Mouse (Mus musculus) layer of hippocampus, adult 2 months (tissue): ENCODE measurements around the gene Acvr1. TPM values are rescaled to one million over a fixed set of nuclear protein-coding genes. Genes with fewer than 3 reads are reported as not detected.

ENCODE experiments used
- DNase-seq, 2 experiments: peaks; one replicate each; pipeline ENCODE4 v3.0.0; 2022; ENCODE audit warnings: low spot score in 2 of 2
- H3K27ac ChIP-seq: fragments of 200-600 bp; 2 replicates; pipeline ENCODE4 v1.8.1; 2022
- H3K4me3 ChIP-seq: fragments of 200-600 bp; 2 replicates; pipeline ENCODE4 v1.8.1; 2022; ENCODE audit warnings: mild to moderate bottlenecking
- CTCF ChIP-seq: fragments of 200-600 bp; conservative IDR thresholded peaks from 2 replicates; pipeline ENCODE4 v1.8.1; 2022; ENCODE audit warnings: antibody characterized with exemption, mild to moderate bottlenecking, moderate library complexity
- total RNA-seq, 2 experiments: library from RNA; stranded (reverse); gene quantifications; 2 replicates each; pipeline ENCODE4 v1.2.3; 2021

Acvr1 gene
- total RNA-seq, 2 experiments from 2014 or later, result 46.0 to 48.2 TPM

DNA sequence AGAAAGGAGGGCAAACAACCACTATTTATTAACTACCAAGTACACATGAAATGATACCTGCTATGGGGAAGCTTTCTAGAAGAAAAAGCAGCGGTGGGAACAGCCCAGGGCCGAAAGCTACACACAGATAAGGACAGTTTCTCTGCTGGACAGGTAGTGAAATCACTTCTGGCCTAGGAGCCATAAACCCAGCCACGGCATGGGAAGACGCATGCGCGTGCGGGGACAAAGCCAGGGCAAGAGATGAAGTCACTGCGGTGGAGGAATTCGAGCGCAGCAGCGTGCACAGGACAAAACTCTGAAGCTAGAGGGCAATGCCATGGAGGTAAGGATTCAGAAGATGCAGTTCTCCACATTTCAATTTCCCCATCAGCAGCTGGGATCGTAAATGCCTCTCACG is 131.4 kb downstream of the Acvr1 start:
- Histone ChIP-seq H3K4me3 (no peak overlapping the region), H3K27ac (no peak overlapping the region)
- DNase-seq, result no peak
- no peak for TF ChIP-seq CTCF

GRCm38 (mm10) chr2:58434438-58434837 is 132.5 kb downstream of the Acvr1 start:
- no peak for TF ChIP-seq CTCF
- H3K27ac ChIP-seq, result no peak overlapping the region
- H3K4me3 ChIP-seq, result no peak overlapping the region
- no peak for DNase-seq

GRCm38 (mm10) chr2:58433317-58433716 is 133.6 kb downstream of the Acvr1 start:
- Histone ChIP-seq H3K4me3 (no peak overlapping the region), H3K27ac (no peak overlapping the region)
- TF ChIP-seq CTCF, result no peak
- DNase-seq, result no peak

DNA sequence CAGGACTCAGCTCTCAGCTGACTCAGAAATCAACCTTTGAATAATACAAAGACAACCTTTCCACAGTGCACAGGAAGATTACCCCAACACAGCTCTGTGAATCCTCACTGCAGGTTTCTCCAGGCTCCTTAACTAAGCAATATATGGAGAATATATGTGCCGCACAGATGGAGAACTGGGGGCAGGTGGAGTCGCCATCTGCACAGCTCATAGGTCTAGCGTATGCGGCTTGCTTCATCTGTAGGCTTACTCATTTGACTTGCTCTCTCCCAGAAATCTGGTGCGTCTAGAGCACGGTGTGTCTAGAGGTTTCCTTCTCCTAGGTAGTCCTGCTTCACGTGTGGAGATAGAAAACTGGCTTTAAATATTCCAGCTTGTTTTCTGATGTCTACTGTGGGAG is 134.7 kb downstream of the Acvr1 start:
- H3K27ac ChIP-seq, result no peak overlapping the region
- H3K4me3 ChIP-seq, result no peak overlapping the region
- DNase-seq, result peak; percentile 44 to 64
- no peak for TF ChIP-seq CTCF

DNA sequence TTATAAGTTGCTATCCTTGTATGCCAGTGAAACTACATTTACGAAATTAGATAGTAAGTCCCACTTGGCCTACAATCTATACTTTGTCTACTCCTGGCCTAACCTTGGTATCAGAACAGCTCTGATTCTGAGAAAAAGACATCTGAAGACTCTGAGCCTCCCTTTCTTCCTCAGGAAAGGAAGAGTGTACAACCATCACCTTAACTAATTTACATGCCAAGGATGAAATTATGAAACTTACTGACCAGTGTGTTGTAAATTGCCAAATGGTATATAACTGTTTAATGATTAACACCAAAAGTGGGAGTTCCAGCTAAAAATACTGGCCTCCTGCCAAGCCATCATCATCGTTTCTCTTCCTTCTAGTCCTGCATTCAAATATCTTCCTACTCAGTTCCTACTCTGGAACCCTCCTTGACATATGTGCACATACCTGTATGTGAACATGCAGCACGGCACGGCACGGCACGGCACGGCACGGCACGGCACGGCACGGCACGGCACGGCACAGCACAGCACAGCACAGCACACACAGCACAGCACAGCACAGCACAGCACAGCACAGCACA is 141.4 kb downstream of the Acvr1 start:
- DNase-seq, result no peak
- no peak overlapping the region for H3K27ac ChIP-seq
- TF ChIP-seq CTCF, result no peak
- H3K4me3 ChIP-seq, result no peak overlapping the region

- DNase-seq, result no peak
- Histone ChIP-seq H3K27ac (no peak overlapping the region), H3K4me3 (no peak overlapping the region)
- TF ChIP-seq CTCF, result no peak
These were observed 143.6 kb downstream of the Acvr1 start for GRCm38 (mm10) chr2:58423319-58423718.

GRCm38 (mm10) chr2:58419571-58419970 is 147.4 kb downstream of the Acvr1 start:
- DNase-seq, result no peak
- TF ChIP-seq CTCF, result no peak
- Histone ChIP-seq H3K4me3 (no peak overlapping the region), H3K27ac (no peak overlapping the region)

DNA sequence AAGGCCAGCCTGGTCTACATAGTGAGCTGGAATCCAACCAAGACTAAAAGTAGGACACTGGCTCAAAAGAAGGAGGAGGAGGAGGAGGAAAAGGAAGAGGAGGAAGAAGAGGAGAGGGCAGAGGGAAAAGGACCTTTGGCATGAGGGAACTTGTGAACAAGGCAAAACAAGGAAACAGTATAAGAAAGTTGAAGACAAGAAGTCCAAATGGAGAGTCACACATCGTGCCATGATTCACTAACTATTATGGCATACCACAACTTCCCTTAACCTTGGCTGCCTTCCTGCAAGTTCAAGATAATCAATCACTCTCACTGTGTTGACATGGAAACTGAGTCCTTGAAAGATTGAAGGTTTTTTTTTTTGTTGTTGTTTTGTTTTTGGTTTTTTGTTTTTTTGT is 148.8 kb downstream of the Acvr1 start:
- Histone ChIP-seq H3K4me3 (no peak overlapping the region), H3K27ac (no peak overlapping the region)
- no peak for DNase-seq
- no peak for TF ChIP-seq CTCF

GRCm38 (mm10) chr2:58417684-58418083 is 149.3 kb downstream of the Acvr1 start:
- Histone ChIP-seq H3K4me3 (no peak overlapping the region), H3K27ac (no peak overlapping the region)
- no peak for TF ChIP-seq CTCF
- DNase-seq, result no peak

DNA sequence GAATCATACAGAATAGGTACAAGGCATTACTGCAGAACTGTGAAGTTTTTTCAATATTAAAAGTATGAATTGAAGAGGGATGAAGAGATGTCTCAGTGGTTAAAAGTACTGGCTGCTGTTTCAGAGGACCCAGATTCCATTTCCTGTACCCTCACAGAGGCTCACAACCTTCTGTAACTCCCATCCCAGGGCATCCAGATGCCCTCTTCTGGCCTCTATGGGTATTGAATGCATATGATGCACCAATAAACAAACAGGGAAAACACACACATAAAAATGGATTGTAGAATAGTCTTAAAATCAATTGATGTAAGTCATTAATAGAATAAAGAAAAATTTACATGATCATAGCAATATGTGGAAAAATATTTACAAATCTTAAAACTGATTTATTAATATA is 151.9 kb downstream of the Acvr1 start:
- no peak for DNase-seq
- TF ChIP-seq CTCF, result peak; percentile 63
- no peak overlapping the region for H3K27ac ChIP-seq
- no peak overlapping the region for H3K4me3 ChIP-seq

- Histone ChIP-seq H3K4me3 (no peak overlapping the region), H3K27ac (no peak overlapping the region)
- TF ChIP-seq CTCF, result no peak
- peak in 1 of 2 experiments; percentile 29 for DNase-seq
These were observed 157.9 kb downstream of the Acvr1 start for GRCm38 (mm10) chr2:58408926-58409634.

DNA sequence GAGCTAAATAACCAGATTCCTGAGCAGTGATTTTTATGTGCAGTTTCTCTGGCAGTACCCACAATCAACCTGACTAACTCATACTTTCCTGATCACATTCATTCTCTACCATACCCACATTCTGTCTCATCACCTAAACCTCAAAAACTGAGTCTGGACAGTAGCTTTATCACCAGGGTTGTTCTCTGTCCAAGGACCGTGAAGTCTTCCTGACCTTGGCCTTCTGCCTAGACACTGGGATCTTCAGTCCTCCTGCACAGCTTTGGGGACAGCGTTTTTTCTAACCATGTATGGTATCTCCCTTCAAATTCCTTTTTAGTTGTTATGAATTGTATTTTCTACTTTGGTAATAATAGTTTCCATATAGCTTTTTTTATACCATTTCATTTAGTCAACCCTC is 163.5 kb downstream of the Acvr1 start:
- H3K27ac ChIP-seq, result no peak overlapping the region
- H3K4me3 ChIP-seq, result no peak overlapping the region
- TF ChIP-seq CTCF, result no peak
- no peak for DNase-seq

GRCm38 (mm10) chr2:58388601-58389000 is 178.4 kb downstream of the Acvr1 start:
- peak in 1 of 2 experiments; percentile 25 for DNase-seq
- peak overlapping the region; percentile 2; the same call in 1 of the 2 replicates for H3K27ac ChIP-seq
- TF ChIP-seq CTCF, result no peak
- no peak overlapping the region for H3K4me3 ChIP-seq

DNA sequence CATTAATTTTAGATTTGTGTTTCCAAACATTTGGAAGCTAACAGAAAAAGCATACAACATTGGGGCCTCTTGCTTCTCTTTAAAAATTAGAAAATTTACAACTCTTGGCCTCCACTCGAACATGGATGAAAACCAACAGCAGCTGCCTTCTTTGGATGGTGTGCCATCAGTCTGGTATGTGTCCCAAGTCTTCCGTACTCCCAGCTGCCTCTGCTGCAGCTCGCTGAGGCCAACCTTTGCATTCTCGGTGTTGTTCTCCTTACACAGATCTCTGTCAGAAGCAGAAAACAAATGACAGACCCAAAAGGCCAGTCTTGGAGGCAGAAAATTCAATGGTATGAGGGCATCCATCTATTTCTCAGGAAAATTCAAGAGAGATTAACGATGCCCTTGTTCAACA is 186.9 kb downstream of the Acvr1 start:
- DNase-seq, result no peak
- Histone ChIP-seq H3K4me3 (no peak overlapping the region), H3K27ac (no peak overlapping the region)
- no peak for TF ChIP-seq CTCF
